Mouse (Mus musculus) ES-E14 (cell line): Measurements from ENCODE around the gene Clptm1.

ENCODE experiments used
- HCFC1 ChIP-seq: IDR thresholded peaks from 2 replicates; pipeline ENCODE4 v1.6.1; 2012; ENCODE audit warnings: low read length, inconsistent platforms, borderline replicate concordance; ENCODE audit not compliant: insufficient read depth
- MAFK ChIP-seq: IDR thresholded peaks from 2 replicates; pipeline ENCODE4 v1.6.1; 2014; ENCODE audit warnings: mild to moderate bottlenecking, low read depth, low read length, inconsistent platforms; ENCODE audit not compliant: insufficient read depth
- ZC3H11A ChIP-seq: IDR thresholded peaks from 2 replicates; pipeline ENCODE4 v1.6.1; 2012; ENCODE audit warnings: low read depth, mild to moderate bottlenecking, inconsistent platforms, low read length, borderline replicate concordance

GRCm38 (mm10) chr7:19712414-19712813, 47.6 kb upstream of the Clptm1 start:
- TF ChIP-seq HCFC1 (no peak), MAFK (no peak), ZC3H11A (no peak)
